Mouse (Mus musculus): ENCODE measurements at regions not wholly inside any gene's neighbourhood (a gene's known extent, or its start where the extent isn't known, plus 50 kb on each side); places are given as distances from the start of the nearest gene placed in this dataset.
A peak's percentile ranks its signal among the peaks of the same experiment; 100 is the strongest.

DNA sequence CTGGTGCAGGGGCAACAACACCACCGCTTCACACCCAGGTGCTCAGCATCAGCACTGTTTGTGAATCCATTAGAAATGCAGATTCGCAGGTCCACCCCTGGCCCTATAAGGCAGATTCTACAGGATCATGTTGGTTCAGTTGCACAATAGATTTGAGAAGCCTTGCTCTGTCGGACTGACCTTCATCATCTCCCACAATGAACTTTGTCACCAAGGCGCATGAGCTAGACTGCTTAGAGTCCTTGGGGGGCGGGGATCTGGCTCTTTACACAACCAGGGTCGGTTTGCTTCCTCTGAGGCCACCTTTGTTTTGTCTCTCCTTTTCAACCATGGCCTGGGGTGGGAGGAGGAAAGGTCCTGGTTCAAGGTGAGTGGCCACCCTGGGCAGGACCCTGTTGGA lies 209.7 kb downstream of the Igsf11 start:
- WGBS, result 53% methylated on average over 6 of the region's 6 CpGs

DNA sequence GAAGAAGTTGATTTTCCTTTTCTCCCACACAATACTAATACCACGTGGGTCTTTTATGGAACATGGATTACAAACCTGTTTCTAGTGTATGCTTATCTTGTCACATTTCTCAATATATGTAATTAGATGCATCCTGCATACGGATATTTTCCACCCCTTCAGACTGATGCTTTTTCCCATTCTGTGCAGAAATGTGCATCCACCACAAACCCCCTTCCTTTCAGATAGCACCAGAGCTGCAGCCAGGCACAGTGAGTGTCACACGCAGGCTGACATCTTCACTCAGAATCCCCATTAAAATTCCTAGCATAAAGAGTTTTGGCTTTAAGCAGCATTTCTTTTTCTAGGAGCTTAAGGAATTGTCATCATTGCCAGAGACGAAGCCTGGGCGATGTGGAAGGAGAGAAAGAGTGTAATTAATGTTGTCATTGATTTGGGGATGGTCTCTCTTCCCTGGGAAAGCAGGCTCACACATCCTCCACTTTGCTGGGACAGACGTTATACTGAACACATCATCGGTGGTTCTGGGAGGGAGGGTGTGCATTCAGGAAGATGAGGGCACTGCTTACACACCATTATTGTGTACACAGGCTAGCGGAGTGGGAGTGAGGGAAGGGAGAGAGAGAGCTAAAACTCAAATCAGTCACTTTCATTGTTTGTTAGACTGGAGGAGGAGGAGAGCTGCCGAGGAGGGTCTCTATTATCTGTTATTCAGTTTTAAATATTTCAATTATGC lies 211.1 kb downstream of the Igsf11 start:
- Histone ChIP-seq H3K27ac (replicated peaks) (no peak overlapping the region; the same call in 1 of the 2 replicates), H3K27me3 (replicated peaks) (no peaks in the 10 kb centered on the region), H3K4me1 (peaks cover 2% of the 10 kb centered on the region; the same call in 1 of the 2 replicates), H3K4me3 (replicated peaks) (no peak overlapping the region), H3K9ac (replicated peaks) (no peak overlapping the region), H3K4me2 (no peak overlapping the region), H3K9me3 (replicated peaks) (no peaks in the 10 kb centered on the region), H3K36me3 (no peaks in the 10 kb centered on the region)
- 56% methylated on average over 9 of the region's 9 CpGs for WGBS
- ATAC-seq (ENCODE audit: low FRiP score), result no peak

More for the DNA sequence above, 209.7 kb downstream of the Igsf11 start:
- no peak overlapping the region for H3K4me2 ChIP-seq
- H3K4me3 ChIP-seq (replicated peaks), result no peak overlapping the region
- H3K36me3 ChIP-seq, result no peaks in the 10 kb centered on the region
- no peak overlapping the region for H3K27ac ChIP-seq (replicated peaks)
- H3K4me1 ChIP-seq, result peaks cover 2% of the 10 kb centered on the region; the same call in 1 of the 2 replicates
- no peak for ATAC-seq (ENCODE audit: low FRiP score)
- H3K9me3 ChIP-seq (replicated peaks), result no peaks in the 10 kb centered on the region
- H3K9ac ChIP-seq (replicated peaks), result no peak overlapping the region
- H3K27me3 ChIP-seq (replicated peaks), result no peaks in the 10 kb centered on the region

DNA sequence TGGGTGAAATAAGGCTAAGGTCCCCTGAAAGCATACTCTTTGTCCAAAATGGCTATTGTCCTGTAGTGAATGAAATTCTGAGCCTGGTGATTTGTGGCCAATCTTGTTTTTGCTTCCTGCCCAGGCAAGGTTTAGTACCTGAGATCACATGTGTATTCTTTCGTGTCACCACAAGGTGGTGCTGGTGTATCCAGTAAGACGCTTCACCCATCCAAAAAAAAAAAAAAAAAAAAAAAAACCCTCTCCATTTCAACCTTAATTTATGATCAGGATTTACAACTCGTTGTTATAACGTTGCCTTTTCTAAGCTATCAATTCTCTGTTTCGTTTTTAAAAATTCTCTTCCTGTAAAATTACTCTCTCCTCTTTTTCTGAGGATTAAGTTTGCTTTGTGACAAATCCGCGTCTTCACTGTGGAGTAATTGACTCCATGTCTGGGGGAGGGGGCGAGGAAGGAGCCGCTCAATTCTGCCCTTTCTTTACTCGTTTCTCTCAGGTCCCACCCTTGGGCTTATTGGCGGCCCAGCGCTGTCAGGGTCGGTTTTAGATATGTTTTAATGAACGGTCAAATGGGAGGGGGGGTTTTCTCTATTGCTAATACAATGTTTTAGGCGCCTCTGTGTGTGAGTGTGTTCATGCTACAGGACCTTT lies 217.0 kb downstream of the Igsf11 start:
- Histone ChIP-seq H3K4me2 (peak overlapping the region; percentile 66), H3K4me3 (replicated peaks) (peak overlapping the region; percentile 36), H3K27ac (replicated peaks) (peak overlapping the region; percentile 73), H3K9me3 (replicated peaks) (no peaks in the 10 kb centered on the region), H3K4me1 (no peaks in the 10 kb centered on the region), H3K27me3 (replicated peaks) (no peaks in the 10 kb centered on the region), H3K9ac (replicated peaks) (peak overlapping the region; percentile 47), H3K36me3 (no peaks in the 10 kb centered on the region)
- 18% methylated on average over 15 of the region's 15 CpGs for WGBS
- ATAC-seq (ENCODE audit: low FRiP score), result no peak

DNA sequence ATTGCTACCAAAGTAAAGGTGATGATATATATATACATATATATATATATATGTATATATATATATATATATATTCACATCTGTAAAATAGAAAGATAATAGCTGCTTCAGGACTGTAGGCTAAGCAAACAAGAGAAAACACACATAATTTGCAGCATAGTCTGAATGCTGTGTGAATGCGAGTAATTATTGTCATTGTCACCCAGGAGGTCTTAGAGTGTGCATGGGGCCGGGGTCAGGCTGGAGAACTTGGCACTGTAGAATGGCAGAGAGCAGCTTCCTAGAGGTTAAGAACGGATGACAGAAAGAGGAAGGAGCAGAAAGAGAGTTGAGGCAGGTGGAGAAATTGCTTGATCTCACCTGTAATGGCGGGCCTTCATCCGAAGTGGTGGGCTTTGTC lies 217.6 kb downstream of the Igsf11 start:
- Histone ChIP-seq H3K36me3 (no peaks in the 10 kb centered on the region), H3K9ac (replicated peaks) (no peak overlapping the region), H3K4me1 (no peaks in the 10 kb centered on the region), H3K9me3 (replicated peaks) (no peaks in the 10 kb centered on the region), H3K4me3 (replicated peaks) (0 out of 2 replicates have a peak overlapping the region, but pooled peaks have one; percentile 36), H3K27me3 (replicated peaks) (no peaks in the 10 kb centered on the region), H3K27ac (replicated peaks) (no peak overlapping the region), H3K4me2 (peak overlapping the region; percentile 66)
- 81% methylated on average over 5 of the region's 5 CpGs for WGBS
- no peak for ATAC-seq (ENCODE audit: low FRiP score)

DNA sequence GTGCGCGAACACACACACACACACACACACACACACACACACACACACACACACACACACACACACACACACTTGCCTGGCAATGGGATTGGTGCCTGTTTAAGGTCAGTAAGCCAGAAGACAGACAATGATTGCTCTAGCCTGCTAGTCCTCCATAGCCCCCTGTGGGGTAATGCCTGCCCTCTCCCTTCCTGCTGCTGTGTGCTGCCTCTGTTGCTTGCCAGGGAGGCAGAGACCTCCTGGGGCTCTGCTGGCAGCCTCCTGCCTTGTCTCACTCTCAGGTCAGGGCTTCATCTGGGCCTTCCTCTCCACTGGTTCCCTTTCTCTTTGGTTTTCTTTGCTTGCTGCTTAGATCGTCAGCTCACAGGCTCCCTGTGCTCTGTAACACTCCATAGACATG lies 225.6 kb downstream of the Igsf11 start:
- ATAC-seq (ENCODE audit: low FRiP score), result no peak; the same call in 1 of the 2 replicates
- Histone ChIP-seq H3K4me1 (peaks cover 7% of the 10 kb centered on the region; the same call in 1 of the 2 replicates), H3K4me3 (replicated peaks) (no peak overlapping the region), H3K9ac (replicated peaks) (no peak overlapping the region), H3K27ac (replicated peaks) (no peak overlapping the region), H3K4me2 (no peak overlapping the region), H3K9me3 (replicated peaks) (no peaks in the 10 kb centered on the region), H3K27me3 (replicated peaks) (no peaks in the 10 kb centered on the region), H3K36me3 (no peaks in the 10 kb centered on the region)
- 59% methylated on average over 3 of the region's 3 CpGs for WGBS

DNA sequence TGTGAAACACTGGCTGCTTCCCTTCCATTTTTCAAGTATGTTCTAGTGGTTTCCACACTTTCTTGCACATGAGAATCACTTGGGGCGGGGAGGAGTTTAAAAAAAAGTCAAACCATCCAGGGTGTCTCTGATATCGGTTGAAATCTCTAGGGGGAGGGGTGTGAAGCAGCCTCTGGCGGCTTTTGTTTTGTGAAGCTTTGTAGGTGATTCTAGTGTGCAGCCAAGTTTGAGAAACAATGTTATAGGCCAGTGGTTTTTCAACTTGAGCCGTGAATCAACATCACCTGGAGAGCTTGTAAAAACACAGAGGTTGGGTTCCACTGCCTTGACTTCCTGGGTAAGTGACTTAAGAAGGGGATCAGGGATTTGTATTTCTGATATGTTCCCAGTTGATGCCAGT lies 227.3 kb downstream of the Igsf11 start:
- Histone ChIP-seq H3K4me1 (peaks cover 7% of the 10 kb centered on the region; the same call in 1 of the 2 replicates), H3K4me3 (replicated peaks) (no peak overlapping the region), H3K27ac (replicated peaks) (no peak overlapping the region), H3K9me3 (replicated peaks) (no peaks in the 10 kb centered on the region), H3K27me3 (replicated peaks) (no peaks in the 10 kb centered on the region), H3K9ac (replicated peaks) (no peak overlapping the region), H3K4me2 (no peak overlapping the region), H3K36me3 (no peaks in the 10 kb centered on the region)
- no peak for ATAC-seq (ENCODE audit: low FRiP score)
- 68% methylated on average over 4 of the region's 4 CpGs for WGBS

DNA sequence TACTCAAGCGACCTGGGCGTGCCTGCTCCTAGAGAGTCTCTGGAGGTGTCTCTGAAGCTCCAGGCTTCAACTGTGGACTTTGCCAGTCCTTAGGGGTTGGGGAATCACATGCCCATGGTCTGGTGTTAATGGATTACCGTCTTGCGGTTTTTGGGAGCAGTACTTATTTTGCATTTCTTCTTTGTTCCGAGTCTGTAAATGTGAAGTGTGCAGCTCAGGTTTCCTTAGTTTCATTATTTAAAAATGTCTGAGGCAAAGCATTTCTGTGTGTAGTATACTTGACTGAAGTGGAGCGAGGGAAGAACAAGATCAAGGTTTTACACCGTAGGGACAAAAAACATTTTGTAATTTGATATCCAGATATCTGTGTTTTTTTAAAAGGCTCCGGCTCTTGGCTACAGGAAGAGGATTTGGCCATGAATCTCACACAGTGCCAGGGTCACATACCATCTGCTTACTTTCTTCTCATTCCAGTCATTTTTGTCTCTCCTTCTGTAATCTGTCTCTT lies 231.0 kb downstream of the Igsf11 start:
- H3K27ac ChIP-seq (replicated peaks), result no peak overlapping the region
- H3K9me3 ChIP-seq (replicated peaks), result no peaks in the 10 kb centered on the region
- peaks cover 5% of the 10 kb centered on the region; the same call in 1 of the 2 replicates for H3K4me1 ChIP-seq
- no peak overlapping the region for H3K4me2 ChIP-seq
- no peak overlapping the region for H3K4me3 ChIP-seq (replicated peaks)
- H3K9ac ChIP-seq (replicated peaks), result no peak overlapping the region
- no peaks in the 10 kb centered on the region for H3K36me3 ChIP-seq
- WGBS, result 86% methylated on average over 8 of the region's 8 CpGs
- H3K27me3 ChIP-seq (replicated peaks), result no peaks in the 10 kb centered on the region
- no peak for ATAC-seq (ENCODE audit: low FRiP score)

DNA sequence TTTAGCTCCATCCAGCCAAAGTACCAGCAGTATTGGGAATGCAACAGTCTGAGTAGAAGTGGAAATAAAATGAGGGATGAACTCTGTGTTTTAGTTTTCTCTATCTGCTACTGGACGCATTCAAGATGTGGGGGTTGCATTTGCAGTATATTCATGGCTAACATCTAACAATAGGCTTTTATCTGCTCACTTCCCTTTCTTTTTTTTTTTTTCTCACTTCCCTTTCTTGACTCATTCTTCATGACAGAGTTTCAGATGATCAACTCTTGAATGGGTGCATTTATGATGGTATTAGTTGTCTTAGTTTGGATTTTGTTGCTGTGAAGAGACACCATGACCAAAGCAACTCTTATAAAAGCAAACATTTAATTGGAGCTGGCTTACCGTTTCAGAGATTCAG lies 240.0 kb downstream of the Igsf11 start:
- Histone ChIP-seq H3K27me3 (replicated peaks) (no peaks in the 10 kb centered on the region), H3K4me3 (replicated peaks) (no peak overlapping the region), H3K4me1 (no peaks in the 10 kb centered on the region), H3K4me2 (no peak overlapping the region), H3K36me3 (no peaks in the 10 kb centered on the region), H3K27ac (replicated peaks) (no peak overlapping the region), H3K9ac (replicated peaks) (no peak overlapping the region), H3K9me3 (replicated peaks) (no peaks in the 10 kb centered on the region)
- WGBS, result 87% methylated on average over 2 of the region's 2 CpGs
- ATAC-seq (ENCODE audit: low FRiP score), result no peak

DNA sequence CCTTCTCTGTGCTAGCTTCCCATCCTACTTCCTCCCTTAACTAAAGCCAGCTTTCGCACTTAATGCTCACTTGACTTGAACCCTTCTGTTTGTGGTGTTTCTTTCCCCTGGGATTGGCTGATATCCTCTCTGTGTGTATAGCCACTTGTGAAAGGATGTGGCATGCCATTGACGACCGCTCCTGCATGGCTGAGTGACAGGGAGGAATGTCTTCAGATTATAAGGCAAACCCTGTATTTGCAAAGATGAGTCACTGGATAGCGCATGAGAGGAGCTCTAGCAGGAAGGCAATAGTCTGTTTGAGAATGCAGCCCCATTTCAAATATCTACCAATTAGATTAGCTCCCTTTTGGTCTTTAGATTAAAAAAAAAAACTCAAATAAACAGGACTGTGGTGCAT lies 243.3 kb downstream of the Igsf11 start:
- Histone ChIP-seq H3K4me2 (no peak overlapping the region), H3K27ac (replicated peaks) (no peak overlapping the region), H3K36me3 (no peaks in the 10 kb centered on the region), H3K9me3 (replicated peaks) (no peaks in the 10 kb centered on the region), H3K9ac (replicated peaks) (no peak overlapping the region), H3K27me3 (replicated peaks) (no peaks in the 10 kb centered on the region), H3K4me3 (replicated peaks) (no peak overlapping the region), H3K4me1 (no peaks in the 10 kb centered on the region)
- ATAC-seq (ENCODE audit: low FRiP score), result no peak
- WGBS, result 78% methylated on average over 4 of the region's 4 CpGs

DNA sequence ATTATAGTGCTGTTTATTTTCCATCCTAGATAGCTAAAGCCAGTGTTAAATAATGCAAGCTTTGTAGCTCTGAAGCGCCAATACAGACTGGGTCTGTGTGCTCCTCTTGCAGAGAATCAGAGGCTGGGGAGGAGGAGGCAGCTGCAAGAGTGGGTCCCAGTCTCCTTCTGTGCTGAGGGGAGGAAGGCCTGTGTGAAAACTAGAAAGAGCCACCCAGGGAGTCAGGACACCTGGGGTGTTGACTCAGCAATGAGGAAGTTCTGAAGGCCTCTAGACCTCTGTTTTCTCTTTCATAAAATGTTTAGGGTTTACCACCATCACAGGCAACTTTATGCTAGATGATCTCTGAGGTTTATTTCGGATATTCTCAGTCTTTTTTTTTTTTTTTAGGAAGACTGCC lies 254.7 kb downstream of the Igsf11 start:
- no peak for ATAC-seq (ENCODE audit: low FRiP score)
- H3K27me3 ChIP-seq (replicated peaks), result no peaks in the 10 kb centered on the region

DNA sequence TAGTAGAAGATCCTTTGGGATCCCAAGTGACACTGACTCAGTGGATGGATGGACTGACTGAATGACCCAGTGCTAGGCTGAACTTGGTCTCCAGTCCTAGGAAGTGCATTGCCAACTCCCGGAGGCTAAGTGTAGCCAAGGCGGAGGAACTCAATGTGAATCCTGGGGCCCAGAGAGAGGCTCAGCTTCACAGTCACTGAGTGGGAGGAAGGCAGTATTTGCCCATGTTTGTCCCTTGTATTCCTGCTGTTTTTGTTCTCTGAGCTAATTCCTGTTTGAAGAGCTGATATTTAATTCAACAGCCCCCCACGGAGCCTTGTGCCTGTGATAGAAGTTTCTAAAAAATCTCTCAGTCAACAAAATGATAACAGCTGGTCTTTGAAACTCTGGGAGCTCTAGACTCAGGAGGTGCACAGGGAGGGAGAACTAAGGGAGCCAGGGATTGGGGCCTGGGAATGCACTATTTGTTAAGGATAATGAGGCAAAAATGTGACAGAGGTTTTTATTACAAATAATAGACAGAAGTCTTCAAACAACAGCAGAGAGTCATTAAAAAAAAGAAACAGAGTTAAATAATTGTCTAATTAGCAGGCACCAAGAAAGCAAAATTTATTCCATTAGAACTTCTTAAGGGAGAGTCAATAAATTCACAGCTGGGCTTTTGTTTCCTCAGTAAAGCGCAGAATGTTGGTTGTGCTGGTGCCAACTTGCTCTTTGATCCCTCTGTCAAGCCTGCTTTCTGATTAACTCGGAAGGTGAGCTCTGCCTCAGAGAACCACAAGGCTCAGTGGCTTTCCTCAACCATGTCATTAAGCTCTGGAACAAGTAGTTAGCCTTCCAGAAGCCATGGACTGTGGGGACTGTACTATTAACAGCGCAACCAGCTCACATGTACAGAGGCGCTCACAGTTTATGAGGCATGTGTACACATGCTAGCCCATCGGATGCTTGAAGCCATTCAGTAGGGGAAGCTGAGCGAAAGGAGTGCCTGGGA lies 259.2 kb downstream of the Igsf11 start:
- Histone ChIP-seq H3K27ac (replicated peaks) (no peak overlapping the region), H3K9ac (replicated peaks) (no peak overlapping the region), H3K27me3 (replicated peaks) (no peaks in the 10 kb centered on the region), H3K4me1 (no peaks in the 10 kb centered on the region), H3K36me3 (no peaks in the 10 kb centered on the region), H3K4me3 (replicated peaks) (no peak overlapping the region), H3K4me2 (no peak overlapping the region), H3K9me3 (replicated peaks) (no peaks in the 10 kb centered on the region)
- no peak for ATAC-seq (ENCODE audit: low FRiP score)
- WGBS, result 57% methylated on average over 9 of the region's 9 CpGs

More for the DNA sequence above, 254.7 kb downstream of the Igsf11 start:
- 41% methylated on average over 2 of the region's 2 CpGs for WGBS
- Histone ChIP-seq H3K9ac (replicated peaks) (no peak overlapping the region), H3K9me3 (replicated peaks) (no peaks in the 10 kb centered on the region), H3K4me1 (no peaks in the 10 kb centered on the region), H3K4me2 (no peak overlapping the region), H3K27ac (replicated peaks) (no peak overlapping the region), H3K36me3 (no peaks in the 10 kb centered on the region), H3K4me3 (replicated peaks) (no peak overlapping the region)
